Mouse (Mus musculus) cerebellum, adult 11-12 months (tissue): ENCODE measurements at regions not wholly inside any gene's neighbourhood (a gene's known extent, or its start where the extent isn't known, plus 50 kb on each side); places are given as distances from the start of the nearest gene placed in this dataset.

Experiments used
- DNase-seq: peaks from one replicate; pipeline ENCODE4 v3.0.0; 2022

- DNase-seq: no peak
Measured at GRCm38 (mm10) chr11:6923917-6924316, 86.5 kb upstream of the Gm11983 start.

- DNase-seq: no peak
Measured at GRCm38 (mm10) chr11:6918546-6918945, 81.1 kb upstream of the Gm11983 start.

GRCm38 (mm10) chr11:6905630-6906029 lies 68.2 kb upstream of the Gm11983 start:
- no peak for DNase-seq

- peak; percentile 49 for DNase-seq
Measured at GRCm38 (mm10) chr11:6902991-6903390, 65.5 kb upstream of the Gm11983 start.

- no peak for DNase-seq
Measured at GRCm38 (mm10) chr11:6902271-6902670, 64.8 kb upstream of the Gm11983 start.

- DNase-seq: peak; percentile 54
Measured at GRCm38 (mm10) chr11:6900769-6901481, 63.5 kb upstream of the Gm11983 start.

GRCm38 (mm10) chr11:6900357-6900756 lies 62.9 kb upstream of the Gm11983 start:
- DNase-seq: no peak

GRCm38 (mm10) chr11:6899271-6900005 lies 62.0 kb upstream of the Gm11983 start:
- peak; percentile 94 for DNase-seq

GRCm38 (mm10) chr11:6898357-6899097 lies 61.1 kb upstream of the Gm11983 start:
- no peak for DNase-seq

DNA sequence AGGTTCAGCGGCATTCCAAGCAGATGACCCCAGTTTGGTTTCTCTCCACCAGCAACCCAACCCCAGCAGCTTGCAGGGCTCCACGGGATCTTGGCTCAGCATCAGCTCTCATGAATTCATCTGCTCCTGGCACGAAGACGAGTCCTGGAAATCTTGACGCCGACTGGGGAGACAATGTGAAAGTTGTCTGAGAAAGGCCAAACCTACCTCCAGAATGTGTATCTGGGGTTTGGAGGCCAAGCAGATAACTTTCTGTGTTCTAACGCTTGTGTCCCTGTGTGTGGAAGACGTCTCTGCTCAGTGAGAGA lies 58.3 kb upstream of the Gm11983 start:
- DNase-seq: peak; percentile 91

GRCm38 (mm10) chr11:6894911-6895785 lies 57.7 kb upstream of the Gm11983 start:
- DNase-seq: peak; percentile 84

DNA sequence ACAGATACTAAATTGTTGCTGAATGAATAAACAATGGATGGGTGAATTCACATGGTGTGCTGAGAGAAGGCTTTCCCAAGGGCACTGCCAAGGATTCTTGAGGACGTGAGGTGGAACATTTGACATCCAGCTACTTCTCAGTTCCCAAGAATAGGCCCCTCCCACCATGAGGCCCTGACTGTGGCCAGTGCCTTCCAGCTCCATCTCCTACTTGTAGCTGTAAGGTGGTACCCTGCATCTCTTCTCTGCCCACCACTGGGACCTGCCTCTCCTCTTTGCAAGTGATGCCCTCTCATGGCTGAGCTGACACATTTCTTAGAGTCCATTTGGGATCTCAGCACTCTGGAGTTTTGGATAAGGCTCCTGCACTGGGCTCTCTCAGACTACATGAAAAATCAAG lies 56.3 kb upstream of the Gm11983 start:
- DNase-seq: no peak

DNA sequence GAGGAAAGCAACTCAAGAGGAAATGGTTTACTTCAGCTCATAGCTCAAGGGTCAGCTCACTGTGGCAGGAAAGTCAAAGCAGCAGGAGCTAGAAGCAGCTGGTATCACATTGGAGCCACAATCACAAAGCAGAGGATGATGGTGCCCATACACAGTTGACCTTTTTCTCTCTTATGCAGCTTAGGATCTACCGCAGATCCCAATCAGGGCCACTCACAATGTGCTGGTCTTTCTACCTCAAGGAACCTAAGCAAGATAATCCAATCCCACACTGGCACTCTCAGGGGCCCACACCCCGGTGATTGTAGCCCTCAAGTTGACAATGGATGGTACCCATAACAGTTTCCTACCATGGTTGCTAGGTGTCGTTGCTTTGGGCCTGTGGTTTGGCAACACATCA lies 55.6 kb upstream of the Gm11983 start:
- DNase-seq: no peak

GRCm38 (mm10) chr11:6890450-6890849 lies 53.0 kb upstream of the Gm11983 start:
- peak; percentile 46 for DNase-seq

- DNase-seq: peak; percentile 89
Measured at GRCm38 (mm10) chr11:6889660-6890185, 52.3 kb upstream of the Gm11983 start.

- no peak for DNase-seq
Measured at GRCm38 (mm10) chr11:6889120-6889519, 51.7 kb upstream of the Gm11983 start.
